Mouse (Mus musculus): ENCODE measurements around the gene Nfatc4. TPM values are rescaled to one million over a fixed set of nuclear protein-coding genes. Genes with fewer than 3 reads are reported as not detected.

The Nfatc4 gene
- total RNA-seq (2015; ENCODE audit: low replicate concordance): not detected in 2 replicates
- total RNA-seq (2017; ENCODE audit: low replicate concordance): not detected in 2 replicates

GRCm38 (mm10) chr14:55822991-55823762, at the start of gene Nfatc4:
Nfatc4 (plus strand) TSS chr14:55823144.
- no peak for ATAC-seq (replicated peaks; ENCODE audit: low FRiP score, poor library complexity, severe bottlenecking)

GRCm38 (mm10) chr14:55776711-55777110, 46.2 kb upstream of the Nfatc4 start:
- ATAC-seq (replicated peaks; ENCODE audit: low FRiP score, poor library complexity, severe bottlenecking): no peak

GRCm38 (mm10) chr14:55777176-55777575, 45.8 kb upstream of the Nfatc4 start:
- no peak for ATAC-seq (replicated peaks; ENCODE audit: low FRiP score, poor library complexity, severe bottlenecking)

- no peak for ATAC-seq (replicated peaks; ENCODE audit: low FRiP score, poor library complexity, severe bottlenecking)
Observed at GRCm38 (mm10) chr14:55777806-55778205, 45.1 kb upstream of the Nfatc4 start.

GRCm38 (mm10) chr14:55778686-55779085, 44.3 kb upstream of the Nfatc4 start:
- no peak for ATAC-seq (replicated peaks; ENCODE audit: low FRiP score, poor library complexity, severe bottlenecking)

- no peak for ATAC-seq (replicated peaks; ENCODE audit: low FRiP score, poor library complexity, severe bottlenecking)
Observed at GRCm38 (mm10) chr14:55779656-55780055, 43.3 kb upstream of the Nfatc4 start.

GRCm38 (mm10) chr14:55780736-55781135, 42.2 kb upstream of the Nfatc4 start:
- ATAC-seq (replicated peaks; ENCODE audit: low FRiP score, poor library complexity, severe bottlenecking): no peak

GRCm38 (mm10) chr14:55781310-55781709, 41.6 kb upstream of the Nfatc4 start:
- no peak for ATAC-seq (replicated peaks; ENCODE audit: low FRiP score, poor library complexity, severe bottlenecking)

- no peak for ATAC-seq (replicated peaks; ENCODE audit: low FRiP score, poor library complexity, severe bottlenecking)
Observed at GRCm38 (mm10) chr14:55782361-55782960, 40.5 kb upstream of the Nfatc4 start.

GRCm38 (mm10) chr14:55783171-55783957, 39.6 kb upstream of the Nfatc4 start:
- ATAC-seq (replicated peaks; ENCODE audit: low FRiP score, poor library complexity, severe bottlenecking): no peak

GRCm38 (mm10) chr14:55783958-55784235, 39.0 kb upstream of the Nfatc4 start, which contains the start of gene Adcy4:
Adcy4 (minus strand) TSS chr14:55784095.
- no peak for ATAC-seq (replicated peaks; ENCODE audit: low FRiP score, poor library complexity, severe bottlenecking)

GRCm38 (mm10) chr14:55785195-55785594, 37.7 kb upstream of the Nfatc4 start:
- ATAC-seq (replicated peaks; ENCODE audit: low FRiP score, poor library complexity, severe bottlenecking): no peak

GRCm38 (mm10) chr14:55787731-55788130, 35.2 kb upstream of the Nfatc4 start:
- no peak for ATAC-seq (replicated peaks; ENCODE audit: low FRiP score, poor library complexity, severe bottlenecking)

GRCm38 (mm10) chr14:55788256-55789050, 34.5 kb upstream of the Nfatc4 start, which contains the start of gene Ripk3:
Ripk3 (minus strand) TSS chr14:55788865.
- ATAC-seq (replicated peaks; ENCODE audit: low FRiP score, poor library complexity, severe bottlenecking): no peak

- no peak for ATAC-seq (replicated peaks; ENCODE audit: low FRiP score, poor library complexity, severe bottlenecking)
Observed at GRCm38 (mm10) chr14:55793461-55793860, 29.5 kb upstream of the Nfatc4 start.

- no peak for ATAC-seq (replicated peaks; ENCODE audit: low FRiP score, poor library complexity, severe bottlenecking)
Observed at GRCm38 (mm10) chr14:55793946-55794345, 29.0 kb upstream of the Nfatc4 start.

- ATAC-seq (replicated peaks; ENCODE audit: low FRiP score, poor library complexity, severe bottlenecking): no peak
Observed at GRCm38 (mm10) chr14:55795380-55796163, 27.4 kb upstream of the Nfatc4 start.

GRCm38 (mm10) chr14:55814885-55815284, 8.1 kb upstream of the Nfatc4 start:
- ATAC-seq (replicated peaks; ENCODE audit: low FRiP score, poor library complexity, severe bottlenecking): no peak

- ATAC-seq (replicated peaks; ENCODE audit: low FRiP score, poor library complexity, severe bottlenecking): no peak
Observed at GRCm38 (mm10) chr14:55815310-55815751, 7.6 kb upstream of the Nfatc4 start.

Measured in erythroid progenitor cell, adult 5-6 weeks (primary cell).